Mouse (Mus musculus) heart, embryonic 10.5 days (tissue): Measurements from ENCODE around the gene Nus1. TPM values are rescaled to one million over a fixed set of nuclear protein-coding genes. Genes with fewer than 3 reads are reported as not detected.

Experiments used
- DNase-seq: peaks from one replicate; pipeline ENCODE4 v3.0.0-alpha.2; 2017; ENCODE audit warnings: low spot score
- H3K27ac ChIP-seq: fragments of 300-500 bp; sonication (generic); 2 replicates; pipeline ENCODE4 v1.5.1; 2016; ENCODE audit warnings: mild to moderate bottlenecking
- H3K27me3 ChIP-seq: fragments of 300-500 bp; sonication (generic); 2 replicates; pipeline ENCODE4 v1.6.1; 2016; ENCODE audit warnings: mild to moderate bottlenecking; ENCODE audit not compliant: poor library complexity, insufficient read depth, severe bottlenecking
- H3K36me3 ChIP-seq: fragments of 300-500 bp; sonication (generic); 2 replicates; pipeline ENCODE4 v1.6.1; 2016; ENCODE audit warnings: mild to moderate bottlenecking, moderate library complexity
- H3K4me1 ChIP-seq: fragments of 300-500 bp; sonication (generic); 2 replicates; pipeline ENCODE4 v1.6.1; 2016; ENCODE audit warnings: mild to moderate bottlenecking
- H3K4me3 ChIP-seq: fragments of 300-500 bp; sonication (generic); 2 replicates; pipeline ENCODE4 v1.5.1; 2016; ENCODE audit warnings: mild to moderate bottlenecking, moderate library complexity
- H3K9me3 ChIP-seq: fragments of 300-500 bp; sonication (generic); 2 replicates; pipeline ENCODE4 v1.6.1; 2016; ENCODE audit warnings: mild to moderate bottlenecking, moderate library complexity
- WGBS: fragments of 180-500 bp; shearing (Covaris S2); methylation state at CpG from one replicate; pipeline ENCODE4 v1.1.7; 2016; 5-methylcytosine and 5-hydroxymethylcytosine counted together
- polyA plus RNA-seq: library from polyadenylated mRNA; unstranded; fragments of >200 nt; fragmentation: Nextera tagmentation; extraction: Ambion mirVana; gene quantifications from 2 replicates; pipeline ENCODE4 v1.2.1, GENCODE M21; 2016

The Nus1 gene
- polyA plus RNA-seq, 1 experiment from 2014 or later, result 14.1 TPM

DNA sequence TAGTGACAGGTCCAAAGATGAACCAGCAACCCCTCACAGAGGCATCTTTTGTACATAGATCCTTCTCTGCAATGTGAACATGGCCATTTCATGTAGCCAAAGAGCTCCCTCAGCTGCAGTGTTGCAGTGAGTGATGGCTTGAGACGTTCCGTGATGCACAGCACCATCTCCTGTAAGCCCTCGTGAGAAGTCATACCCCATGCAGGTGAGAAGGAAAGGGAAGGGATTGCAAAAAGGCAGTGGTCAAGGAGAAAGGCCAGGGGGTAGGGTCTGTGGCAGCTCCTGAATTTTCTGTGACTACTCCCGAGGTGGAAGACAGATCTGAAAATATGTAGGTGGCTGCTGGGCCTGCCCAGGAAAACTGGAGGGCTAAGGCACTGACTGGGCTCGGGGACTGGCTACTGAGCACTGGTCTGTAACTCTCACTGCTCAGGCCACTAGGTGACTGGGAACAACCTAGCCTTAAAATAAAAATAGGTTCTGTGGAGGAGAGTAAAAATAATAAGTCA lies 28.4 kb upstream of the Nus1 start, which contains the start of gene Nepn:
Gene Nepn, plus strand, starts transcription at position 51 of the 509 bp plus-strand sequence.
- 64% methylated on average over 5 of the region's 5 CpGs for WGBS
- H3K4me3 ChIP-seq, result no peak within 1 kb of the TSS
- H3K9me3 ChIP-seq, result no peaks in the 10 kb centered on the region
- H3K36me3 ChIP-seq, result no peaks in the 10 kb centered on the region
- no peak for DNase-seq
- no peaks in the 10 kb centered on the region for H3K27me3 ChIP-seq
- H3K4me1 ChIP-seq, result no peaks in the 10 kb centered on the region
- H3K27ac ChIP-seq, result no peak within 1 kb of the TSS

DNA sequence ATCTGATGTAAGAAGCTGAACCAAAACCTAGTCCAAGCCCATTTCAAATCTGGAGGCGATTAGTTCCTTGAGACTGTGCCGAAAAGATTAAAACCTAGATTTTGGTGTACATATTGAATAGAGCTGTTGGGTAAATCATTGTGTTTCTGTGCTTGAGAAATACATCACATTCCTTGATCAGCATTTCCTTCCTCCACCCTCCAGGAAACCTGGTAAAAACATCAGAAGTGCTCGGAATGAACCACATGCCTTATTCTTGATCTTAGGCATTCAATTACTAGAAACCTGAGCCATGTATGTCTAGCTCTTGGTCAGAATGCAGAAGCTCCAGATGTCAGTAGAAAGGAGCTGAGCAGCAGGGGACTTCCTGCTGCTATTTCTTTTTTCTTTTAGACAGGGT lies 27.9 kb upstream of the Nus1 start:
- H3K27me3 ChIP-seq, result no peaks in the 10 kb centered on the region
- no peak for DNase-seq
- no peaks in the 10 kb centered on the region for H3K9me3 ChIP-seq
- H3K36me3 ChIP-seq, result no peaks in the 10 kb centered on the region
- 74% methylated on average over 3 of the region's 3 CpGs for WGBS
- H3K27ac ChIP-seq, result no peak overlapping the region
- H3K4me1 ChIP-seq, result no peaks in the 10 kb centered on the region
- no peak overlapping the region for H3K4me3 ChIP-seq

DNA sequence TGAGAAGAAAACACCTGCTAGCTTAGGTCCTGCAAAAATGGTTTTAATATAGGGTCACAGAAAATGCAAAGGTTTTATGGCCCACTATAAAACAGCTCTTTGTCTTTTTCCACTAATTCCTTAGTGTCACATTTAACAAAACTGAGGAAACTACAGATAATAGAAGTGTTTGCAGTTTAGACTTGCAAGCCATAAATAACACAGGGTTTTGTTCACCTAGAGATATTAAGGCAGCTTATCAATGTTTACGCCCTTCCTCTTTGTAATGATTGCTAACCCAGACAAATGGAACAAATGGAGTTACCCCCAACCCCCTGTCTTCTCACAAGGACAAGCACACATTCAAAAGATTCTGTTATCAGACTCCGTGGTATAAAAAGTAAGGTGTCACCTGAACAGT lies 26.1 kb upstream of the Nus1 start:
- Histone ChIP-seq H3K27me3 (no peaks in the 10 kb centered on the region), H3K9me3 (no peaks in the 10 kb centered on the region), H3K4me1 (no peaks in the 10 kb centered on the region), H3K4me3 (no peak overlapping the region), H3K36me3 (no peaks in the 10 kb centered on the region), H3K27ac (no peak overlapping the region)
- WGBS, result 61% methylated on average over 2 of the region's 2 CpGs
- DNase-seq, result no peak

GRCm38 (mm10) chr10:52396647-52397046 lies 20.7 kb upstream of the Nus1 start:
- Histone ChIP-seq H3K9me3 (no peaks in the 10 kb centered on the region), H3K4me1 (no peaks in the 10 kb centered on the region), H3K36me3 (no peaks in the 10 kb centered on the region), H3K27me3 (no peaks in the 10 kb centered on the region), H3K27ac (no peak overlapping the region), H3K4me3 (no peak overlapping the region)
- DNase-seq, result no peak
- WGBS, result 86% methylated on average over 3 of the region's 3 CpGs

- no peaks in the 10 kb centered on the region for H3K27me3 ChIP-seq
- H3K36me3 ChIP-seq, result no peaks in the 10 kb centered on the region
- no peak overlapping the region for H3K4me3 ChIP-seq
- WGBS, result 75% methylated on average over 2 of the region's 2 CpGs
- no peak overlapping the region for H3K27ac ChIP-seq
- H3K9me3 ChIP-seq, result no peaks in the 10 kb centered on the region
- no peaks in the 10 kb centered on the region for H3K4me1 ChIP-seq
- no peak for DNase-seq
These were observed 18.6 kb upstream of the Nus1 start for GRCm38 (mm10) chr10:52398715-52399114.

GRCm38 (mm10) chr10:52399722-52400121 lies 17.6 kb upstream of the Nus1 start:
- Histone ChIP-seq H3K9me3 (no peaks in the 10 kb centered on the region), H3K36me3 (no peaks in the 10 kb centered on the region), H3K27ac (no peak overlapping the region), H3K27me3 (no peaks in the 10 kb centered on the region), H3K4me1 (no peaks in the 10 kb centered on the region), H3K4me3 (no peak overlapping the region)
- 58% methylated on average over 3 of the region's 3 CpGs for WGBS
- no peak for DNase-seq

- Histone ChIP-seq H3K27ac (no peak overlapping the region), H3K4me3 (no peak overlapping the region), H3K27me3 (no peaks in the 10 kb centered on the region), H3K9me3 (no peaks in the 10 kb centered on the region), H3K4me1 (no peaks in the 10 kb centered on the region), H3K36me3 (no peaks in the 10 kb centered on the region)
- 86% methylated on average over 13 of the region's 13 CpGs for WGBS
- DNase-seq, result no peak
These were observed 12.2 kb upstream of the Nus1 start for GRCm38 (mm10) chr10:52405160-52405559.

GRCm38 (mm10) chr10:52407526-52407925 lies 9.8 kb upstream of the Nus1 start:
- Histone ChIP-seq H3K27me3 (no peaks in the 10 kb centered on the region), H3K4me3 (no peak overlapping the region), H3K27ac (no peak overlapping the region), H3K4me1 (no peaks in the 10 kb centered on the region), H3K36me3 (no peaks in the 10 kb centered on the region), H3K9me3 (no peaks in the 10 kb centered on the region)
- 83% methylated on average over 2 of the region's 2 CpGs for WGBS
- DNase-seq, result no peak

DNA sequence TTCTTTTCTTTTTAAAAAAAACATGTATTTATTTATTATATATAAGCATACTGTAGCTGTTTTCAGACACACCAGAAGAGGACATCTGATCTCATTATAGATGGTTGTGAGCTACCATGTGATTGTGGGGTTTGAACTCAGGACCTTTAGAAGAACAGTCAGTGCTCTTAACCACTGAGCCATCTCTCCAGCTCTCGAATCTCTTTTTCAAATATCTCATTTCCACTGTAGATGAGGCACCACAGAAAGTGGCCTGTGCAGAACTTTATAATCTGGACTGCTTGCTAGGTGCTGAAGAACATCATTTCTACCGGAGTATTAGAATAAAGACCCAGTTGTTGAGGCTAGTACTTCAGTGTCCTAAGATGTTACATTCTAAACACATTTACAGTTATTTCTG lies 2.3 kb upstream of the Nus1 start:
- H3K4me3 ChIP-seq, result no peak overlapping the region
- no peak for DNase-seq
- no peaks in the 10 kb centered on the region for H3K36me3 ChIP-seq
- H3K4me1 ChIP-seq, result peaks cover 10% of the 10 kb centered on the region; the same call in 1 of the 2 replicates
- H3K9me3 ChIP-seq, result no peaks in the 10 kb centered on the region
- H3K27me3 ChIP-seq, result no peaks in the 10 kb centered on the region
- H3K27ac ChIP-seq, result no peak overlapping the region
- WGBS, result 78% methylated on average over 2 of the region's 2 CpGs

GRCm38 (mm10) chr10:52416458-52416857 lies 889 bp upstream of the Nus1 start:
- Histone ChIP-seq H3K4me3 (peak overlapping the region; percentile 94), H3K27ac (peak overlapping the region; percentile 93; the same call in 1 of the 2 replicates), H3K4me1 (peaks cover 10% of the 10 kb centered on the region; the same call in 1 of the 2 replicates), H3K36me3 (no peaks in the 10 kb centered on the region), H3K27me3 (no peaks in the 10 kb centered on the region), H3K9me3 (no peaks in the 10 kb centered on the region)
- DNase-seq, result no peak
- WGBS, result 56% methylated on average over 2 of the region's 2 CpGs

GRCm38 (mm10) chr10:52417998-52418860 lies 882 bp downstream of the Nus1 start:
- WGBS, result 1% methylated on average over 39 of the region's 39 CpGs
- peaks cover 14% of the 10 kb centered on the region for H3K4me1 ChIP-seq

GRCm38 (mm10) chr10:52418931-52419330 lies 1.6 kb downstream of the Nus1 start:
- H3K4me1 ChIP-seq, result peaks cover 14% of the 10 kb centered on the region
- H3K9me3 ChIP-seq, result no peaks in the 10 kb centered on the region
- H3K27ac ChIP-seq, result peak overlapping the region; percentile 93
- DNase-seq, result no peak
- 44% methylated on average over 5 of the region's 5 CpGs for WGBS
- no peaks in the 10 kb centered on the region for H3K36me3 ChIP-seq
- no peaks in the 10 kb centered on the region for H3K27me3 ChIP-seq
- peak overlapping the region; percentile 94 for H3K4me3 ChIP-seq

More at GRCm38 (mm10) chr10:52417998-52418860, 882 bp downstream of the Nus1 start:
- no peak for DNase-seq
- H3K4me3 ChIP-seq, result peak overlapping the region; percentile 94
- H3K36me3 ChIP-seq, result no peaks in the 10 kb centered on the region
- peak overlapping the region; percentile 93 for H3K27ac ChIP-seq
- no peaks in the 10 kb centered on the region for H3K9me3 ChIP-seq
- H3K27me3 ChIP-seq, result no peaks in the 10 kb centered on the region

DNA sequence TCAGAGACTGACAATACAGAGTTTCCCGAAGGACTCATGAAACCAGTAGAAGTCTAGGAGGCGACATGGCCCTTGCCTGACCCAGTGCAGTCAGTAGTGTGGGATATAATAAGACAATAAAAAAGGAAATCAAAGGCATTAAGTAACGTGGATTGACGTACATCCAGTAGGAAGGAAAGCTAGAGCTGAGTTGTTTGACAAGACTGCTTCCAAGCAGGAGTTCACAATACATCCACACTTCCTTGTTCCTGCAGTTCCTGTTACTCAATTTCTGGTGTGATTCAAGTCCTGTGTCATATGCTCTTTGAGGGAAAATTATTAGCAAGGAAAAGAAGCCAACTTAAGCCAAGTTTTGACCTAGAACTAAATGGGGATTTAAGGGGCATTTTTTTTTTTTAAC lies 2.1 kb downstream of the Nus1 start:
- Histone ChIP-seq H3K4me3 (peak overlapping the region; percentile 94), H3K36me3 (no peaks in the 10 kb centered on the region), H3K9me3 (no peaks in the 10 kb centered on the region), H3K4me1 (peaks cover 14% of the 10 kb centered on the region), H3K27ac (no peak overlapping the region), H3K27me3 (no peaks in the 10 kb centered on the region)
- WGBS, result 77% methylated on average over 4 of the region's 4 CpGs
- no peak for DNase-seq
